Mouse (Mus musculus) mature B cell (primary cell): Measurements from ENCODE around the gene Akt1.

ENCODE experiments used
- in situ Hi-C: fragments of 300-500 bp; cut with MboI; formaldehyde crosslinking; loops from 2 replicates; pipeline ENCODE4 v1.14.3; 2019

Gene Akt1

DNA sequence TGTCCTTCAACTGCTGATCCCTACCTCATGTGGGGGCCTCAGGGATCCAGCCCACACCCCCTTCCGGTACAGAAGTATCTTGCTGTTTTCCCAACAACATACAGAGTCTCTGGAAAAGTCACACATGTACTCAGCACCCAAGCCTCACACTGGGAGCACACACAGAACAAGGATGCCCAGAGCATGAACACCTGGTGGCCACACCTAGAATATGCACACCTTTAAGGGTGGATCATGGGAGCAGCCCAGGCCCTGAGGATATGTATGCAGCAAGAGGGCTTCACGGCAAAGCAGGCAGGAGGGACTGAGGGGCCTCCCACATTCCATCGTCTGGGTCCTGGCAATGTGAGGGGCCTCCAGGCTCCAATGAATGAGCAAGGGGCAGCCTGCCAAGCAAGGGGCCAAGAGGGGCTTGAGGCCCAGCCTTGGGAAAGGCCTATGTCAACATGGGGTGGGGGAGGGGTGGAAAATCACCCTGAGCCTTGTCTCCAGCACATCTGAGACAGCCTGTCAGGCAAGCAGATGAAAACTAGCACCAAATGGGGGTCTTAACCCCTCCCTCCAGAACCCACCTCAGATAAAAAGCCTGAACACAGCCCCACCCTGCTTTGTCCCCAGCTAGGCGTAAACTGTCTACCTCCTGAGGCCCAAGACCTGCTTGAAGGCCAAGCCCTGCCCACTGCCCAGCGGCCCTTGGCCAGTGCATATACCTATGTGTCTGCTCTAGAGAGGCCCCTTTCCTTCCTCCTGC lies 13.9 kb downstream of the Akt1 start:
- in situ Hi-C loops: no loop called here

DNA sequence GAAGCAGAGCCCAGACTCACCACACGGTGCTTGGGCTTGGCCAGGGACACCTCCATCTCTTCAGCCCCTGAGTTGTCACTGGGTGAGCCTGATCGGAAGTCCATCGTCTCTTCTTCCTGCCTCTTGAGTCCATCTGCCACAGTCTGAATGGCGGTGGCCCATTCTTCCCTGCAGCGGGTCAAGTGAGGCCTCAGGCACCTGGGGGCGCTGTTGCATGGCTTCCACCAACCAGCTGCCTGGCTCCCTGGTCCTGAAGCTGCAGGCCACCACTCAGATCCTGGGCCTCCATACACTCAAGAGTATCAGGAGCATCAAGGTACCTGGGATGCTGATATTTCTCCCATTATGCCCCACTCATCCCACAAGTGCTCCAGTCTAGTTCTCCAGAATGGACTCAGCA lies 15.6 kb downstream of the Akt1 start:
- in situ Hi-C loops: no loop called here

DNA sequence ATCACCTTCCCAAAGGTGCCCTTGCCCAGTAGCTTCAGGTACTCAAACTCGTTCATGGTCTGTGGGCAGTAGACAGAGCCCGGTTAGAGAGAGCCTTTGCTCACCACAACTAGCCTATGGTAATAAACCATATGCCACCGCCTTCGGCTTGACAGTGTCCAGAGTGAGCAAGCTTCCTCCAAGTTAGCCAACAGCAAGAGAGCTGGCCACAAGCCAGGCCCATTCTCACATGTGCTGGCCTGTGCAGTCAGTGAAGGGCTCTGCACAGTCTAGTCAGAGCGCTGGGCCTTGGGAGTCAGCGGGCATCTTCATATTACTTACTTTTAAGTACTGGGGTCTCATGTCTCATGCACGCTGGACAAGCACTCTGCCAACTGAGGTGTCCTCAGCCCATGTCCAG lies 16.1 kb downstream of the Akt1 start:
- in situ Hi-C loops: no loop called here

DNA sequence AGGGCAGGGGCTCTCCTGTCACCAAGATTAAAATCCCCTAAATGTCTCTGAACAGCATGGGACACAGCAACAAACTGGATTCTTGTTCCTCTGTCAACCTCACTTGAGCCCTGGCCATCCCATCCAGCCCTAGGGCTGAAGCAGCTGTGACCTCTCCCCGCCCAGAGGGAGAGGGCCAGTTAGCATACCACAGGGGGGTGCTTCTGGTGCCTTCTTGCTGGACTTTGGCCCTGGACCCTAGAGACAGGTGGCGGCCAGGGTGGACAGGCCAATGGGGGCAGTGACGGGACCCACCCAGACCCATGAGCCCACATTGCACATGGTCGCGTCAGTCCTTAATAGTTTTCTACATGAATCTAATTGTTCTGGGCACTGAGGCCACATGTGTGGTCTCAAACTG lies 20.6 kb downstream of the Akt1 start:
- in situ Hi-C loops: loop anchor here (5.0 kb wide), 1 partner anchor 53 kb away; no protein-coding TSS in a partner anchor

DNA sequence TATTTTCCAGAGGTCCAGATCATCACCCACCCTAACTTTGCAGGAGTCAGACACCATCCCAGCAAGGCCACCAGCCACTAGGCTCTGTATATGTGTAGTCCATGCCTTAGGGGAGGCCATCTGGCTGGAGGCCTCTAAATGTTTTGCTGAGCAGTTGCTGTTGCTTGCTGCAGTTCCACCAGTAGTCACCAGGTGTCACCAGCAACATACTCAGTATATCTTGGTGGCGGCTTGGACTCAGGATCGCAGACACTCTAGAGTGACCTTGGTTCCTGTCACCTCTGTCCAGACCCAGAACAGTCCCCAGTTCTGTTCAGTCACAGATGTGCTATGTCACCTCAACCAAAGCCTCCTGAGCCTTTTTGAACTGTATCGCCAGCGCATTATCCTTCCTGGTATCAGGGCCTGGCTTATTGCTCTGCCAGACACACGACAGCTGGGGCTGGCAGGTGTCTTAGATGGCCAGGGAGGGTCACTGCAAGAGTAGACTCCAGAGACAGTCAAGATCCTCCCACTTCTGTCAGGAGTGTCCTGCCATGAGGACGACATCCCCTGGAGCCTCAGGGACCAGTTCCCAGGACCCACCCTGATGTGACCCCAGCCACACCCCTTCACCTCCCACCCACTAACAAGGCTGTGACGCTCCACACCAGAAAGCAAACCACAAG lies 21.4 kb downstream of the Akt1 start:
- in situ Hi-C loops: loop anchor here (5.0 kb wide), 1 partner anchor 54 kb away; no protein-coding TSS in a partner anchor

DNA sequence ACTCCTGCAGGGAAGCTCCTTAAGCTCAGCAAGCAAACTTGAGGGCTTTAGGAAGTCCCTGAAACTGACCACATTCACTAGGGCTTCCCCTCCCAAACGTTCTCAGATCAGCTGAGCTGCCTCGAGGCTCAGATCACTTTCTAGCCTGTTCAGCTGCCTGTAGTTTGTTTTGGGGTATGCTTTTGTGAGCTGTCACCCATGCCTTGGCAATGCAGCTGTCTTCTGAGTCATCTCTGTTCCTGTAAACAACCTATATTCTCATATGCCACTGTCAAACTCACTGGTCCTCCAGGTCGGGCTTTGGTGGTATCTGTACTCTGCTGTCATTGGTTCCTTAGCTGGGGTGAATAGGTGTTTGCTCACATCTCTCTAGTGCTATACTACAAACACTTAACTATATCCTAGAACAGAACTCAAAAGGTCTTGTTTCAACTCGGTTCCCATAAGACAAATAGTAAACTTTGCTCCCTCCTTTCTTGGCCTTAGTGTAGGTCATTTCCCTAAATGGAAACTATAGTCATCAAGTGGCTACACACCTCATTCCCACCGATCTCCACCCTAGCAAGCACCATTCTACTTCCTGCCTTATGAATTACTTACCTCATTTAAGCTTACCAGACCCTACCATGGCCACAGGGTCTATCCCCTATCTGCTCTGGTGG lies 22.8 kb downstream of the Akt1 start:
- in situ Hi-C loops: loop anchor here (5.0 kb wide), 1 partner anchor 55 kb away; no protein-coding TSS in a partner anchor

DNA sequence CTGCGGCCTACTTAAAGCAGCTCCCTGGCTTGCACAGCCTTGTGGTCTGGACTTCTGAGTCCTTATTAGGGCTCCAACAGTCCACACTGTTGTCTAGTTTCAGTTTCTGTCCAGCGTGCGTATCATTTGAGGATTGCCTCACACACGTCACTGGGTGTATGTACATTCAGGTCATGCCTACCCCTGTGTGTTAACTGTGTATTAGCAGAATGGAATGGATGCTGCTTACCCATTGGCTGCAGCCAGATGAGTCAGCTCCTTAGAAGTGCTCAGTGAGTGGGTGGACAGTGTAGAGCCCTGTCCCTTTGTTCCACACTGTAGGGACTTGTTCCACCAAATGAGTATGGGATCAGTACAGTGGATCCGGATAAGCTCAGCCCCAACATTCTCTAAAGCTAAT lies 26.6 kb downstream of the Akt1 start:
- in situ Hi-C loops: no loop called here

DNA sequence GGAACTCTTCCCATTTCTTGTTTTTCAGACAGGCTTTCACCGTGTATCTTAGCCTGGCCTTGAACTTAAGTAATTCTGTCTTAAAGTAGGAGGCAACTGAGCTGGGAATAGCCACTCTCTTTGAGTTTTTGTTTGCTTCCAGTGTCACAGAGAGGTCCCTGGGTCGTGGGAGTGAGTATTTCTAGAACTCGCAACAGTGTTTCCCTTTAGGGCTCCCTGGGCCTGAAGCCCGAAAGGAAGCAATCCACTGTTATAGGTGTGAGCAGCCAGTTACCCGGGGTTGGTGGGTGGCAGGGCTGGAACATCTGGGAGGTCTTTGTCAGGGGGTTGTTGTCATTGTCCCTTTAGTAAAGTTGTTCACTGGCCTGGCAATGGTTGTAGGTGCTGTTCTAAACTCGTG lies 28.5 kb downstream of the Akt1 start:
- in situ Hi-C loops: no loop called here

DNA sequence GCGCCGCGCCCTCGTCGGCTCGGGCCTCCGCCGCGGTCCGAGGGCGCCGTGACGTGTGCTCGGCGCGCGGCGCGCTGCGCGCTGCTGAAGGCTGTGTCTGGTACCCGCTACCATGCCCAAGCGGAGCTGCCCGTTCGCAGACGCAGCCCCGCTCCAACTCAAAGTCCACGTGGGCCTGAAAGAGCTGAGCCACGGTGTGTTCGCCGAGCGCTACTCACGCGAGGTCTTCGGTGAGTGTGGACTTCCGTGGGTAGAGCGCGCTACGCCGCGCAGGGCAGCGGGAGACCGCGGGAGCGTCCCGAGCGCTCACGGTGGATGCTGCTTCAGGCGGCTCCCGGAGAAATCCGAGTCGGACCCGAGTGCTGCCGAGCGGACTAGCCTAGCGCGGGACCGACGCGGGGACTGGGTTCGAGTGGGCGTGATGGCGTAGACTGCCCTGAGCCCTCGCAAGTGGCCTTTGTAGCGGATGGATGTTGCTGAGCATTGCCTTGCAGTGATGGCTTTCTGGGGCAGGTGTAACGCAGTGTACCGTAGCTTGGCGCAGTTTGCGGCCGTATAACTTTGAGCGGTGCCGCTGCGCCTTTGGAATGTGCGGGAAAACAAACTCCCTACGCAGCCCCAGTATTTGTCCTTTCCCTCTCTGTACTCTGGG lies 29.7 kb downstream of the Akt1 start:
- in situ Hi-C loops: no loop called here

DNA sequence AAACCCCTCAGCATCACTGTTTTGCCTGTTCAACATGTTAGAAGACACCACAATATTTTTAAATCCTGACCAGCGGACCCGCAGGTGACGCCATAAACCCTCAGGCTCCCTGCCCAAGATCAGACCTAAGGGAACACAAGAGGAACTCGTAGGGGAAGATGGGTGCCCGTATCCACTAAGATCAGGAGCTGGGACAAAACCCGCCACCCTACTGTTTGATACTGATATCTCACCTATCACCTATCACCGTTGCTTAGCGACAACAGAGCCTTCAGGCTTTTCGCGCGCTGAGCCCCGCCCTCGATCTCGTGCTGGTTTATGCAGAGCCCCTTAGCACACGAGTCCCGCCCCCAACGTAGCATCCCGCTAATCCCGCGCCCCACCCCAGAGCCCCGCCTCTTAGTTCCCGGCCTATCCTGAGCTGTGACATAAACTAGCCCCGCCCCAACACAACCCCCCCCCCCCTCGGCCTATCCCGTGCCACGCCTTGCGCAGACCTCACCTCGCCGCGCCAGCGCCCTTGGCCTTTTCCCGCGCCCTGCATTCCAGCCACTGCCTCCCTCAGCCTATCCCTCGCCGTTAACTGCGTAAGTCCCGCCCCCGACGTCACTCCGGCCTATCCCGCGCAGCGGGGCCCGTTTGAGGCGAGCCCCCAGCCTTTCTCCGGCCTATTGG lies 30.4 kb downstream of the Akt1 start, which contains the start of gene Siva1:
TSS of gene Siva1 (plus strand) at position 500 of the 675 bp plus-strand sequence.
- in situ Hi-C loops: no loop called here

DNA sequence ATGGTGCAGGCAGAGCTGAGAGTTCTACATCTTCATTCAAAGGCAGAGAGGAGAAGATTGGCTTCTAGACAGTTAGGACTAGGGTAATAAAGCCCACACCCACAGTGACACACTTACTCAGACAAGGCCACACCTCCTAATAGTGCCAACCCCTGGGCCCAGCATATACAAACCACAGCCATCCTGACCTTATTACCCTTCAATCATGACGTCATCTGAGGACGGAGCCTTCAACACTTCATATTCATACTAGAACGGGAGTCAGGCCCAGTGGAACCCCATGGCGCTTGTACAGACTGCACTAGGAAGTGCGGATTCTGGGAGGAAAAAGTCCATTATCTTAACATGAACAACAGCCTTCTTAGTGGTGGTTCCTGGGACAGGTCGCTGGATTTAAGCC lies 31.6 kb downstream of the Akt1 start:
- in situ Hi-C loops: no loop called here

DNA sequence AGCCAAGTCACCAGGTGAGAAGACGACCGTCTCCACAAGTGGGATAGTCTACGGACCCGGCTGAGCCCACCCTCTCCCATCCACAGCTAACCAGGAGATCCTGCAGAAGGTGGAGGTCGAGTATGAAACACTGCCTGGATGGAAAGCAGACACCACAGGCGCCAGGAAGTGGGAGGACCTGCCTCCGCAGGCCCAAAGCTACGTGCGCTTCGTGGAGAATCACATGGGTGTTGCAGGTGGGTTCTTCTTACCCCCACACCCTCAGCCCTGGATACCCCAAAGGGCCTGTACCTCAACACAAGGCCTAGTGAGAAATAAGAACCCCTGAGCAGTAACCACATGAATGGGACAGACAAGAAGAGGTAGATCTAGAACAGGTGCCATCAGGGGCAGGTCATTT lies 35.2 kb downstream of the Akt1 start:
- in situ Hi-C loops: no loop called here

DNA sequence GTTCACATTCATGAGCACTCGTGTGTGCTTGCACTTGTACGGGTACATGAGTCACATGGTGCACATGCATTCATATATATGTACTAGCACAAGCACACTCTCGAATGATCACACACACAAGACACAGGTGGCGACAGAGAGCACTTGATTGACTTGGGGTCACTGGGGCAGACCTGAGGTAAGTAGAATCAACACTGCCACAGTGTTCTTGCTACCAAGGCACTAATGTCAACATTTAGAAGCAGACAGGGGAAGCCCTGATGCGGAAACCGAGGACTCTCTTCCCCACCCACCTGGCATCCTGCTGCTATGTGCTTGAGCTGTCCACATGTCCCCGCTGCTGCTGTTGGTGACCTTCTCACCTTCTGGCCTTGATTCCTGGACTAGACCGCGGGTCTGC lies 41.0 kb downstream of the Akt1 start:
- in situ Hi-C loops: no loop called here

DNA sequence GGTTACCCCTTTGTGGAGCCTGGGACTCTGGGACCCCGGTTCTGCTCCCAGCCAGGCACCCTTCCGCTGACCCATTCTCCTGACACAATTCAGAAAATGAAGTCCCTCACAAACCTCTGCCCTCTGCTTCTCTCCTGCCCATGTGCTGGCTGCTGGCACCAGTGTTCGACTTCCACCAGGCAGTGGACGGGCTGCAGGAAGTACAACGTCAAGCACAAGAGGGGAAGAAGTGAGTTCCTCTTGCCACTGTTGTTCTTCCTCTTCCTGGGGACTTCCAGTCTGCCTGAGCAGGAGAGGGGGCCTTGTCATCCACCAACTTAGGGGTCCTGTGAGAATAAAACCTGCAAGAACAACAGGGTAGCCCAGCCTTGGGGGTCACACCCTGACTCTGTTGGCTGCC lies 41.8 kb downstream of the Akt1 start:
- in situ Hi-C loops: no loop called here

DNA sequence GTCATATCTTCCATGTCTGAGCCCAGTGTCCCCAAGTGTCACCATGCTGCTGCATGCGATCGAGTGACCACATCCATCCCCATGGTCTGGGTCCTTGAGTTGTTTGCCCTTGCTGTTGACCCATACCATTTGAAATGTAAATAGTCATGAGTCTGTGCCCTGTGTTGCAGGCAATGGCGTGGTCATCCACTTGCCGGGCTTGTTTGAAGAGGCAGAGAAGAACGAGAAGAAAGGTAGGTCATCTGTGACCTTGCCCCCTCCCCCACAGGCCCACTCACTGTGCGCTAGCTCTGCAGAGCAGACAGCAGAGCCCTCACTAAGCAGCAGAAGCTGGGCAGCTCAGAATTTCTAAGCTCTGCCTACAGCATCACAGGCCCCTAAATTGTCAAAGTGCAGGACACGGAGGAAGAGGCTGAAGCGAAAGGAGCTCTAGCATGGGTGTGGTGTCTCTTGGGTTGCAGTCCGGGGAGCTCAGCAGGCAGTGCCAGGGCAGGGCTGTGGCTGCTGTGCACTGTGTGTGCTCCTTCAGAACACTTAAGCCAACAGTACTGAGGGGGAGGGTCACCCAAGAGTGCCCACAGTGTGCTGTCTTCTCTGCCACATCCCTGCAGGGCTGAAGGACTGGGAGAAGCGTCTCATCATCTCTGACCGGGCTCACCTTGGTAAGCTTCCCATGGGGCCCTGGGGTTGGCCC lies 42.5 kb downstream of the Akt1 start:
- in situ Hi-C loops: no loop called here

DNA sequence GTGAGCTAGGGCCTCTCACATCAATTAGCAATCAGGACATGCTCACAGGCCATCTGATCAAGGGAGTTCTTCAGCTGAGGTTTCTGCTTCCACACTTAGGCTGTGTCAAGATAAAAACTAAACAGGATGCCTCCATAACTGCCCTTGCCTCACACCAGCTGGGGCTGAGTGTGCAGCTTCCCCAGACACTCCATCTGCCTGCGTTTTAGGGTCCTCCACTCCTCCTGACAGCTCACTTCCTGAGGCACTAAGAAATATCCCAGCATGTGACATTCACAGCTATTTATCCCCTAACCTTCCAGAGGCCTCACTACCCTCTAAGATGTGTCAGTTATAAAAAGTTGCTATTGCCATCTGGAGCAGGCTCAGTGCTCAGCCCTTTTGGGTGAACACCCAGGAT lies 43.2 kb downstream of the Akt1 start:
- in situ Hi-C loops: no loop called here

DNA sequence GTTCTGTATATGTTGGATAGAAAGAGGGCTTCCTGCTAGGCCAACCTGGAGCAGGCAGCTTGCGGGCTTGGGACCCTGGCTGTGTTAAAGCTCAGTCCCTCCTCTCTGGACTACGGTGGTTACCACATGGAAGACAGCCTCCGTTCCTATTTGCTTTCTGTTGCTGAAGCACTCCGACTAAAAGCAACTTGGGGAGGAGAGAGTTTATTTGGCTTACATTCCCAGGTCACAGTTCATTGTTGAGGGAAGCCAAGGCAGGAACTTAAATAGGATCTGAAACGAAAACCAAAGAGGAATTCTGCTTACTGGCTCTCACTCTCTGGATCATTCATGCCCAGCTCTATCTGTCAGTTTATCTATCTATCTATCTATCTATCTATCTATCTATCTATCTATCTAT lies 43.9 kb downstream of the Akt1 start:
- in situ Hi-C loops: no loop called here

DNA sequence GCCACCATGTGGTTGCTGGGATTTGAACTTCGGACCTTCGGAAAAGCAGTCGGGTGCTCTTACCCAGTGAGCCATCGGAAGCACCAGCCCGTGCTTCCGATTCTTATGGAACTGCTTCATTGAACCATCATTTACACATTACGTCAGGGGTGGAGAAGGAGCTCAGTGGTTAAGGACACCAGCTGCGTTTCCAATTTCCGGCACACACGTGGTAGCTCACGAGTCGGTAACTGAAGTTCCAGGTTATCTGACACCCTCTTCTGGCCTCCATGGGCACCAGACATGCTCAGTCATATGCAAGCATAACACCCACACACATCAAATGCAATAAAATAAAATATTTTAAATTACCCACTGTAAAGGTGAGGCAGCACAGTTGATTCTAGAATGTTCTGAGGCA lies 44.7 kb downstream of the Akt1 start:
- in situ Hi-C loops: no loop called here

DNA sequence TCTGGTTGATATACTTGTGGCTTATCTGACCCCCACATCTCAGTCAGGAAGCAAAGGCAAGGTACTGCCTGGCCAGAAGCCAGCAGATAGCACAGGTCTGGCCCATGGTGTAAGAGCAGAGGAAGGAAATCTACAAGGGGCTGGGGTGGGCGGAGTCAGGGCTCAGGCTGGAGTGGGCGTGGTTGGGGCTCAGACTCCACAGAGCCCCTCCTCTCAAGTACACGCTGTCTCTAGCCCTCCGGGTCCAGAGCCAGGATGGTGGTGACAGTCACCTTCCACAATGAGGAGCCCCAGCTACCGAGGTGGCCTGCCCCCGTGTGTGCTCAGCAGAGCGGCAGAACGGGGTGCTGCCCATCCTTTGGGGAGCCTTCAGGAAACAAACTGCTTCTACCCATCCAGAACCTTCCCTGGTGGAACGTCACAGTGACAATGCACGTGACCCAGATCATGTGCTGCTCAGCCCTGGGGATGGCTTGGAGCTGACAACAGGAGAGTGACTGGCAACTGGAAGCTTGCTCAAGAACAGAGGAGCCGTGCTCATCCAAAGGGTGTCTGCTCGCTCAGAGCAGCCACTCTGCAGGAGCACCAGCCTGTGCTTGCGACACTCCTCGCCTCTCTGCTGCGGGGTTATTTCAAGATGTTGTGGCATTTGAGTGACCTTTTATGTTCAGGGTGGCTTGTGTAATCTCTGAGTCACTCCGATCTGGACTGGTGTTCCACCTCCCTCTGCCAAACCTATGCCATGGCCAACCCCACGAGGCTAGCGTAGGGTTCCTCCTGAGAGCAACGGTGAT lies 45.6 kb downstream of the Akt1 start:
- in situ Hi-C loops: no loop called here

DNA sequence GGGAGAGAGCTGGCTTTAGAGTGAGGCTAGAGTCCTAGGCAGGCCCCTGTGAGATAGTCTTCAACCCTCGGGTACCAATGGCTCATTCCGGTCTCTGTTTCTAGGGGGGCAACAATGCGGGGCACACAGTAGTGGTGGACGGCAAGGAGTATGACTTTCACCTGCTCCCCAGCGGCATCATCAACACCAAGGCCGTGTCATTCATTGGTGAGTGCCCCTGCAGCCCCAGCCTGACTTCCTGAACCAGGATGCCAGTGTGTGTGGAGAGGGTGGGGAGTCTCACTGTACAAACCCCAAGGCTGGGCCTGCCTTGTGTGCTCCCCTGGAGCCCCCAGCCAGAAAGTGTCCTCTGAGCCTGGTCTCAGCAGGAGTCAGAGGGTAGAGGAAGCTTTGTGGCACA lies 46.5 kb downstream of the Akt1 start:
- in situ Hi-C loops: no loop called here
